Mouse (Mus musculus): Measurements from ENCODE around the gene Cep97. TPM values are rescaled to one million over a fixed set of nuclear protein-coding genes. Genes with fewer than 3 reads are reported as not detected.
A peak's percentile ranks its signal among the peaks of the same experiment; 100 is the strongest.

Cep97 gene
- 17.4 and 19.3 TPM in 2 replicates for polyA plus RNA-seq (2012; rRNA removed)

GRCm38 (mm10) chr16:55934453-55935037, at the start of gene Cep97:
Gene Cep97, minus strand, starts transcription at chr16:55934855.
- WGBS: under 1% methylated on average over 24 of the region's 24 CpGs
- Histone ChIP-seq H3K36me3 (ENCODE audit: control insufficient read depth, insufficient read depth, low read length) (no peaks in the 10 kb centered on the region; the same call in 1 of the 2 replicates), H3K4me1 (replicated peaks; ENCODE audit: control insufficient read depth, insufficient read depth, low read length) (peaks cover 17% of the 10 kb centered on the region), H3K27ac (ENCODE audit: control insufficient read depth, insufficient read depth, low read length) (peak within 1 kb of the TSS; percentile 81), H3K4me3 (ENCODE audit: control insufficient read depth, insufficient read depth, low read length) (peak within 1 kb of the TSS; percentile 77), H3K27me3 (ENCODE audit: control insufficient read depth, insufficient read depth, low read length) (no peaks in the 10 kb centered on the region)
- TF ChIP-seq POLR2A (IDR thresholded peaks at IDR 0.05; ENCODE audit: control insufficient read depth, extremely low read depth, insufficient read depth, low read length, poor library complexity) (peak; percentile 90), CTCF (IDR thresholded peaks at IDR 0.05; ENCODE audit: borderline replicate concordance, control insufficient read depth, extremely low read depth, insufficient read depth, low read length, poor library complexity) (no peak)
- DNase-seq: peak; percentile 92

GRCm38 (mm10) chr16:55974903-55975285, 40.2 kb upstream of the Cep97 start:
- Histone ChIP-seq H3K4me1 (replicated peaks; ENCODE audit: control insufficient read depth, insufficient read depth, low read length) (peaks cover 4% of the 10 kb centered on the region; the same call in 1 of the 2 replicates), H3K4me3 (ENCODE audit: control insufficient read depth, insufficient read depth, low read length) (peak overlapping the region; percentile 87), H3K36me3 (ENCODE audit: control insufficient read depth, insufficient read depth, low read length) (peaks cover 24% of the 10 kb centered on the region), H3K27ac (ENCODE audit: control insufficient read depth, insufficient read depth, low read length) (peak overlapping the region; percentile 16; the same call in 1 of the 2 replicates), H3K27me3 (ENCODE audit: control insufficient read depth, insufficient read depth, low read length) (no peaks in the 10 kb centered on the region)
- DNase-seq: no peak
- WGBS: 4% methylated on average over 14 of the region's 14 CpGs
- TF ChIP-seq CTCF (IDR thresholded peaks at IDR 0.05; ENCODE audit: borderline replicate concordance, control insufficient read depth, extremely low read depth, insufficient read depth, low read length, poor library complexity) (no peak), POLR2A (IDR thresholded peaks at IDR 0.05; ENCODE audit: control insufficient read depth, extremely low read depth, insufficient read depth, low read length, poor library complexity) (no peak)

GRCm38 (mm10) chr16:55974256-55974902, 39.7 kb upstream of the Cep97 start:
- peak overlapping the region; percentile 87 for H3K4me3 ChIP-seq (ENCODE audit: control insufficient read depth, insufficient read depth, low read length)
- H3K36me3 ChIP-seq (ENCODE audit: control insufficient read depth, insufficient read depth, low read length): peaks cover 29% of the 10 kb centered on the region
- H3K27ac ChIP-seq (ENCODE audit: control insufficient read depth, insufficient read depth, low read length): peak overlapping the region; percentile 68
- peaks cover 4% of the 10 kb centered on the region; the same call in 1 of the 2 replicates for H3K4me1 ChIP-seq (replicated peaks; ENCODE audit: control insufficient read depth, insufficient read depth, low read length)
- H3K27me3 ChIP-seq (ENCODE audit: control insufficient read depth, insufficient read depth, low read length): no peaks in the 10 kb centered on the region
- DNase-seq: peak; percentile 92
- 1% methylated on average over 55 of the region's 55 CpGs for WGBS
- TF ChIP-seq CTCF (IDR thresholded peaks at IDR 0.05; ENCODE audit: borderline replicate concordance, control insufficient read depth, extremely low read depth, insufficient read depth, low read length, poor library complexity): no peak; the same call in 1 of the 2 replicates
- no peak for TF ChIP-seq POLR2A (IDR thresholded peaks at IDR 0.05; ENCODE audit: control insufficient read depth, extremely low read depth, insufficient read depth, low read length, poor library complexity)

- under 1% methylated on average over 85 of the region's 86 CpGs for WGBS
- TF ChIP-seq POLR2A (IDR thresholded peaks at IDR 0.05; ENCODE audit: control insufficient read depth, extremely low read depth, insufficient read depth, low read length, poor library complexity): peak; percentile 83
- peak; percentile 54; the same call in 1 of the 2 replicates for TF ChIP-seq CTCF (IDR thresholded peaks at IDR 0.05; ENCODE audit: borderline replicate concordance, control insufficient read depth, extremely low read depth, insufficient read depth, low read length, poor library complexity)
- peak within 1 kb of the TSS; percentile 87 for H3K4me3 ChIP-seq (ENCODE audit: control insufficient read depth, insufficient read depth, low read length)
These were observed 39.0 kb upstream of the Cep97 start, which contains the start of gene Zbtb11 for GRCm38 (mm10) chr16:55973431-55974255. Gene Zbtb11, plus strand, starts transcription at chr16:55973883.

GRCm38 (mm10) chr16:55972626-55973201, 38.1 kb upstream of the Cep97 start:
- TF ChIP-seq POLR2A (IDR thresholded peaks at IDR 0.05; ENCODE audit: control insufficient read depth, extremely low read depth, insufficient read depth, low read length, poor library complexity): no peak
- TF ChIP-seq CTCF (IDR thresholded peaks at IDR 0.05; ENCODE audit: borderline replicate concordance, control insufficient read depth, extremely low read depth, insufficient read depth, low read length, poor library complexity): no peak
- Histone ChIP-seq H3K27me3 (ENCODE audit: control insufficient read depth, insufficient read depth, low read length) (no peaks in the 10 kb centered on the region), H3K4me3 (ENCODE audit: control insufficient read depth, insufficient read depth, low read length) (no peak overlapping the region), H3K36me3 (ENCODE audit: control insufficient read depth, insufficient read depth, low read length) (peaks cover 37% of the 10 kb centered on the region), H3K27ac (ENCODE audit: control insufficient read depth, insufficient read depth, low read length) (no peak overlapping the region), H3K4me1 (replicated peaks; ENCODE audit: control insufficient read depth, insufficient read depth, low read length) (peaks cover 4% of the 10 kb centered on the region; the same call in 1 of the 2 replicates)
- 58% methylated on average over 10 of the region's 10 CpGs for WGBS
- DNase-seq: no peak

More at GRCm38 (mm10) chr16:55973431-55974255, 39.0 kb upstream of the Cep97 start, which contains the start of gene Zbtb11:
- DNase-seq: peak; percentile 99
- Histone ChIP-seq H3K36me3 (ENCODE audit: control insufficient read depth, insufficient read depth, low read length) (peaks cover 34% of the 10 kb centered on the region), H3K27ac (ENCODE audit: control insufficient read depth, insufficient read depth, low read length) (peak within 1 kb of the TSS; percentile 68), H3K27me3 (ENCODE audit: control insufficient read depth, insufficient read depth, low read length) (no peaks in the 10 kb centered on the region), H3K4me1 (replicated peaks; ENCODE audit: control insufficient read depth, insufficient read depth, low read length) (peaks cover 4% of the 10 kb centered on the region; the same call in 1 of the 2 replicates)
